In the genomic region with DNA sequence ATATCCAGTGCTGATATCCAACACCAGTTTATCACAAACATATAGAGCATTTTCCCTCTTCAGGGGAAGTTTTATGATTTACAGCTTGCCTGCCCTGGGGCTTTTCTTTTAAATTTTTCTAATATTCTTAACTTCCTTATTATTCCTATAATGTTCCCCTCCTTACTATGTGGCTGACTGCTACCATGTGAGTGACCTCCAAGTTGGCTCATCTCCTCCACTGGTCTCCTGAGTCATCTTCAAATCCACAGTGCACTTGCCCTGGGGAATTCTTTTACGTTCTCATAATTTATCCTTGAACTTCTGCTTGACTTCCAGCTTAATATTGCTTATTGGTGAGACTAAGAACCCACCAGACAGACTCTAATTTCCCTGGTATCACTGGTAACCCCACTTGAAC, we compare ENCODE assay signal across 26 mouse cellular contexts.
"Had no signal": no experiment of that assay in that cellular context is flagged by ENCODE, and none has a peak within 500 bp of the region (broad histone marks: within the 10 kb centered on the region; RNA-seq: fewer than 3 reads in every experiment).

No protein-coding gene starts in this region.

- H3K27me3 ChIP-seq: heart, embryonic 12.5 days; hindbrain, embryonic 13.5 days; hindbrain, embryonic 15.5 days; kidney, embryonic 15.5 days; limb, embryonic 13.5 days; limb, embryonic 15.5 days; liver, embryonic 12.5 days had no signal

- H3K36me3 ChIP-seq: hindbrain, embryonic 10.5 days; hindbrain, embryonic 13.5 days; hindbrain, embryonic 15.5 days; kidney, embryonic 15.5 days; limb, embryonic 13.5 days; limb, embryonic 15.5 days; liver, embryonic 12.5 days had no signal

- DNase-seq: gastrocnemius, adult 2 months; gastrocnemius, postnatal 10 days; gastrocnemius, postnatal 25 days; heart, adult 2 months; heart, postnatal 10 days; heart, postnatal 4 days; kidney, adult 11 months; kidney, adult 2 months; kidney, adult 9 months; kidney, postnatal 14 days; kidney, postnatal 36 days; layer of hippocampus, adult 9-11 months; layer of hippocampus, postnatal 36 days; left cerebral cortex, postnatal 4 days had no signal

- H3K27ac ChIP-seq: gastrocnemius, adult 2 months; heart, adult 2 months; hindbrain, embryonic 10.5 days; hindbrain, embryonic 13.5 days; hindbrain, embryonic 15.5 days; hindbrain, postnatal 0 days; kidney, embryonic 15.5 days; kidney, postnatal 0 days; limb, embryonic 13.5 days; limb, embryonic 15.5 days; liver, embryonic 12.5 days; liver, embryonic 14.5 days had no signal

- H3K4me2 ChIP-seq: heart, embryonic 12.5 days; hindbrain, embryonic 13.5 days; hindbrain, embryonic 15.5 days; kidney, embryonic 15.5 days; limb, embryonic 13.5 days; limb, embryonic 15.5 days; liver, embryonic 12.5 days had no signal

- H3K4me1 ChIP-seq: hindbrain, embryonic 10.5 days; hindbrain, embryonic 13.5 days; hindbrain, embryonic 15.5 days; kidney, embryonic 15.5 days; limb, embryonic 13.5 days; limb, embryonic 15.5 days; liver, embryonic 12.5 days had no signal

- H3K9ac ChIP-seq: heart, embryonic 12.5 days; hindbrain, embryonic 13.5 days; hindbrain, embryonic 15.5 days; kidney, embryonic 15.5 days; limb, embryonic 13.5 days; limb, embryonic 15.5 days; liver, embryonic 12.5 days; liver, embryonic 14.5 days had no signal

- H3K4me3 ChIP-seq: gastrocnemius, adult 2 months; heart, adult 2 months; heart, embryonic 12.5 days; hindbrain, embryonic 10.5 days; hindbrain, embryonic 13.5 days; hindbrain, embryonic 15.5 days; kidney, embryonic 15.5 days; limb, embryonic 13.5 days; limb, embryonic 15.5 days; liver, embryonic 12.5 days had no signal

- H3K9me3 ChIP-seq: hindbrain, embryonic 10.5 days; hindbrain, embryonic 13.5 days; hindbrain, embryonic 15.5 days; kidney, embryonic 15.5 days; limb, embryonic 13.5 days; limb, embryonic 15.5 days; liver, embryonic 12.5 days had no signal

- ATAC-seq: hindbrain, postnatal 0 days; intestine, embryonic 16.5 days; liver, embryonic 12.5 days had no signal
